Mouse (Mus musculus) thymus, adult 2 months (tissue): Measurements from ENCODE around the gene Snx33.

ENCODE experiments used
- CTCF ChIP-seq: fragments of 200-500 bp; IDR thresholded peaks from 2 replicates; pipeline ENCODE4 v1.5.1; 2012; ENCODE audit warnings: mild to moderate bottlenecking, control low read depth, low read length, moderate library complexity, borderline replicate concordance; ENCODE audit not compliant: control insufficient read depth, poor library complexity, insufficient read depth; ENCODE audit errors: extremely low read depth
- POLR2A ChIP-seq: fragments of 200-500 bp; IDR thresholded peaks from 2 replicates; pipeline ENCODE4 v1.6.1; 2012; ENCODE audit warnings: mild to moderate bottlenecking, low read length, control low read depth, moderate library complexity; ENCODE audit not compliant: control insufficient read depth, poor library complexity, insufficient read depth; ENCODE audit errors: extremely low read depth

DNA sequence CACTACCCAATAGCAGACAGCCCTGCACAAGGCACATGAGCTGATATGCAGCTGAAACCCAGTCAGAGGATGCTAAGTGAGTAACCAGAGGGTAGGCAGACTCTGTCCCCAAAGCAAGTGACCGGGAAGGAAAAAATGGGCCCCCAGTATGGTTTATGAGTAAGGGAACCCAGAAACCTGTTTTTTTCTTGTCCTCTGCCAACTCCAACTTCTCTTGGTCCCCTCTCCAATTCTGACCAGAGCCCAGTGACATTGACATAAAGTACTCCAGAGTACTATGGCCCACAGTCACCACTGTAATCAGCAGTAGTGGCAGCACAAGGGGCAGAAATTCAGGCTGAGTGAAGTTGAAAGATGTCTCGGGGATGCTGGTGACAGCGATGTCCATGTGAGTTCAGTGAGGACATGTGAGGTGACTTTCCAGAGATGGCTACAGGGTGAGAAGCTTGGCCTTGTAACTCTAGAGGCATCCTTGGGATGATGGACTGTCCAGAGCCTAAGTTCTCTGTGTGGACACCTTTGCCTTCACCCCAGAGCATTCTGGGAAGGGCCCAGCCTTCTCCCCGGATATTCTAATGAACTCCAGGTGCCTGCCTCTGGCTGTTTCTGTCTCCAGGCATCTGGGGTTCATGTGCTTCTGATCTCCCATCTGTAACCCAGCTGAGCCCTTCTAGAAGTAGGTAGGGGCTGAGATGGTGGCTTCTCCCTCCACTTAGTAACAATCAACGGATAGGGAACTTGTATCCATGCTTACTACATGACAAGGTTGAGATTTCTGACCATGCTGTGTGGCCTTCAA is 55.9 kb downstream of the Snx33 start:
- TF ChIP-seq CTCF = no peak
- TF ChIP-seq POLR2A = no peak
